15 mouse cellular contexts compared by ENCODE assay signal in the genomic region with DNA sequence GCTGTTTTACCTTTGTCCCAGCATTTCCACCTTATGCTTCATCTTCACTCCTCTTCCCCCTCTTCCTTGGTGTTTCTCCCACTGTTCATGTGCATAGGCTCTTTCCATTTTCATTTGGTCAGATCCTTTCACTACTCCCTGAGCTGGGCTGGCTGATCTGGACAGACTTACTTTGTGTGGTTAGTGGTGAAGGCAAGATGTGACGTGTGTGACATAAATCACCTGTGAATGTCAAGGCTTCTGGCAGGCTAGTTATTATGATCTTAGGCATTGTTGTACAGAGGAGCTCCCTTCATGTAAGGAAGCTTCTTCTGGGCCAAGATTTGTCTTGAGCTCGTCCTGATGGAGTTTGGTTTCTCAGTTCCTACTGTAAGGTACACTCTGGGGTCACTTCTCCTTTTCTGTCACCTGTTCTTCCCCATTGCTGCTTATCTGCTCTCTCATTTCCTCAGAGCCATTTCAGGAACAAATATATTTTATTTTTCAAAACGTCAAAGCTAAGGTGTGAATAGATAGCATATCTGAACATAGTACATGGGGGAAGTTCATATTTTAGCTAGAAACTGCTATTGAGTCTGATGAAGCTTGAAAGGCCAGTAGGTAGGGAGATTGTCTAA. TPM values are rescaled to one million over a fixed set of nuclear protein-coding genes. Genes with fewer than 3 reads are reported as not detected.
DNase-seq lines count a peak whose midpoint lies in the region; ATAC-seq and TF ChIP-seq lines count a peak whose summit lies in the region.
"Had no signal": no experiment of that assay in that cellular context is flagged by ENCODE, and none has a peak within 500 bp of the region (broad histone marks: within the 10 kb centered on the region; RNA-seq: fewer than 3 reads in every experiment).

No protein-coding gene starts in this region.

- no peaks in the 10 kb centered on the region for H3K4me1 ChIP-seq in heart, embryonic 10.5 days
- H3K4me1 ChIP-seq in CH12.LX (ENCODE audit: control insufficient read depth in 1 of 2, insufficient read depth in 2 of 2): peaks cover 8 to 40% of the 10 kb centered on the region in 2 experiments
- H3K4me1 ChIP-seq in hindbrain, embryonic 13.5 days (replicated peaks): no peaks in the 10 kb centered on the region
- H3K4me1 ChIP-seq: forebrain, embryonic 13.5 days; limb, embryonic 15.5 days; midbrain, embryonic 13.5 days; neural tube, embryonic 15.5 days had no signal

- no peak overlapping the region for H3K9ac ChIP-seq in CH12.LX (ENCODE audit: insufficient read depth, low read depth)
- H3K9ac ChIP-seq in hindbrain, embryonic 13.5 days: no peak overlapping the region
- H3K9ac ChIP-seq: forebrain, embryonic 13.5 days; limb, embryonic 15.5 days; midbrain, embryonic 13.5 days; neural tube, embryonic 15.5 days had no signal

- ATAC-seq in hindbrain, embryonic 13.5 days (ENCODE audit: low FRiP score): no peak
- ATAC-seq: forebrain, embryonic 13.5 days; midbrain, embryonic 13.5 days had no signal

- H3K4me2 ChIP-seq in CH12.LX (ENCODE audit: insufficient read depth, low read depth, poor library complexity, severe bottlenecking): no peak overlapping the region
- peak overlapping the region; percentile 66 for H3K4me2 ChIP-seq in myocyte (ENCODE audit: low read depth)
- H3K4me2 ChIP-seq in hindbrain, embryonic 13.5 days: no peak overlapping the region
- H3K4me2 ChIP-seq: forebrain, embryonic 13.5 days; limb, embryonic 15.5 days; midbrain, embryonic 13.5 days; neural tube, embryonic 15.5 days had no signal

- no peak for TF ChIP-seq POLR2A in CH12.LX (IDR thresholded peaks at IDR 0.05; ENCODE audit: low read depth, low read length)
- TF ChIP-seq POLR2A in myocyte (IDR thresholded peaks at IDR 0.05; ENCODE audit: insufficient read length, low read depth): no peak

- no peak overlapping the region for H3K4me3 ChIP-seq in heart, embryonic 10.5 days
- H3K4me3 ChIP-seq in CH12.LX (replicated peaks in 1 of 3; ENCODE audit: low read depth in 2 of 3, low read length in 2 of 3, poor library complexity in 1 of 3) (no peak overlapping the region), myocyte (no peak overlapping the region)
- H3K4me3 ChIP-seq in hindbrain, embryonic 13.5 days: no peak overlapping the region
- H3K4me3 ChIP-seq: forebrain, embryonic 13.5 days; limb, embryonic 15.5 days; midbrain, embryonic 13.5 days; neural tube, embryonic 15.5 days had no signal

- H3ac ChIP-seq in myocyte (ENCODE audit: control insufficient read depth, insufficient read length): no peak overlapping the region

- H3K36me3 ChIP-seq in heart, embryonic 10.5 days: no peaks in the 10 kb centered on the region
- H3K36me3 ChIP-seq in CH12.LX (replicated peaks in 1 of 2; ENCODE audit: control insufficient read depth in 1 of 2, insufficient read depth in 1 of 2, low read length in 1 of 2) (no peaks in the 10 kb centered on the region), myocyte (ENCODE audit: control insufficient read depth, insufficient read depth) (no peaks in the 10 kb centered on the region)
- no peaks in the 10 kb centered on the region for H3K36me3 ChIP-seq in hindbrain, embryonic 13.5 days
- H3K36me3 ChIP-seq: limb, embryonic 15.5 days; midbrain, embryonic 13.5 days; neural tube, embryonic 15.5 days had no signal

- TF ChIP-seq RAD21 in CH12.LX (IDR thresholded peaks at IDR 0.05; ENCODE audit: low read depth, low read length): no peak

- peak; percentile 98 for TF ChIP-seq EP300 in CH12.LX (IDR thresholded peaks at IDR 0.05; ENCODE audit: low read length)

- dilution Hi-C loops in CH12.LX (cut with MboI; ENCODE audit: extremely low pct_ligation_motif_present, extremely low pct_unique_long_range_greater_than_20kb, low sequenced_read_pairs): no loop called here

- H3K27me3 ChIP-seq in heart, embryonic 10.5 days (ENCODE audit: insufficient read depth, poor library complexity, severe bottlenecking): peaks cover 6% of the 10 kb centered on the region; the same call in 1 of the 2 replicates
- H3K27me3 ChIP-seq in CH12.LX (replicated peaks): no peaks in the 10 kb centered on the region
- no peaks in the 10 kb centered on the region for H3K27me3 ChIP-seq in myocyte (ENCODE audit: control insufficient read depth, insufficient read depth, insufficient read length)
- no peaks in the 10 kb centered on the region for H3K27me3 ChIP-seq in hindbrain, embryonic 13.5 days
- H3K27me3 ChIP-seq: forebrain, embryonic 13.5 days; limb, embryonic 15.5 days; midbrain, embryonic 13.5 days; neural tube, embryonic 15.5 days had no signal

- H3K79me2 ChIP-seq in CH12.LX (replicated peaks; ENCODE audit: control insufficient read depth, extremely low read depth, insufficient read depth, poor library complexity, severe bottlenecking) (no peaks in the 10 kb centered on the region), myocyte (ENCODE audit: control insufficient read depth, insufficient read depth) (no peaks in the 10 kb centered on the region)

- no peak overlapping the region for H3K27ac ChIP-seq in heart, embryonic 10.5 days
- H3K27ac ChIP-seq in CH12.LX (ENCODE audit: insufficient read depth, low read depth): no peak overlapping the region
- no peak overlapping the region for H3K27ac ChIP-seq in hindbrain, embryonic 13.5 days
- H3K27ac ChIP-seq: forebrain, embryonic 13.5 days; limb, embryonic 15.5 days; midbrain, embryonic 13.5 days; neural tube, embryonic 15.5 days had no signal

- WGBS in heart, embryonic 10.5 days: 66% methylated on average over 3 of the region's 3 CpGs
- WGBS in hindbrain, embryonic 13.5 days: 78% methylated on average over 3 of the region's 3 CpGs

- no peaks in the 10 kb centered on the region for H3K9me3 ChIP-seq in heart, embryonic 10.5 days
- H3K9me3 ChIP-seq in CH12.LX (replicated peaks; ENCODE audit: low read length): no peaks in the 10 kb centered on the region
- H3K9me3 ChIP-seq in hindbrain, embryonic 13.5 days: no peaks in the 10 kb centered on the region
- H3K9me3 ChIP-seq: forebrain, embryonic 13.5 days; limb, embryonic 15.5 days; midbrain, embryonic 13.5 days; neural tube, embryonic 15.5 days had no signal

- in situ Hi-C loops in CH12.LX (cut with MboI; ENCODE audit: low pct_ligation_motif_present, low pct_unique_long_range_greater_than_20kb, low sequenced_read_pairs): no loop called here

- no peak for TF ChIP-seq CTCF in CH12.LX (conservative IDR thresholded peaks at IDR 0.05 in 1 of 2, IDR thresholded peaks at IDR 0.05 in 1 of 2; ENCODE audit: low read depth in 2 of 2, low read length in 2 of 2)

- peak; percentile 8 for DNase-seq in heart, postnatal 4 days
- DNase-seq in heart, embryonic 10.5 days (ENCODE audit: low spot score): no peak
- peak; percentile 43 for DNase-seq in CH12.LX (ENCODE audit: extremely low read depth)
- peak; percentile 70 for DNase-seq in adrenal gland, postnatal 14 days
- no peak for DNase-seq in right cerebral cortex, adult 2 months (ENCODE audit: low spot score in 2 of 2)
- DNase-seq: thymus, postnatal 36 days had no signal

TF ChIP-seq in CH12.LX, 34 proteins besides CTCF, POLR2A, EP300 and RAD21 (continues in another document):
- 0 out of 2 replicates have a peak, but pooled peaks have one; percentile 47 for TF ChIP-seq TCF12 (IDR thresholded peaks at IDR 0.05; ENCODE audit: low read depth, low read length)

TF ChIP-seq in myocyte, 11 proteins besides CTCF, POLR2A, EP300 and RAD21 (continues in another document):
- TF ChIP-seq USF1 (IDR thresholded peaks at IDR 0.05; ENCODE audit: low read depth): no peak

RNA-seq across cellular contexts. Expression of a gene that starts 2.9 kb away (rescaled TPM):
- under 1 TPM in 1 of 2 experiments, not detected in 1; 0.41 TPM for total RNA-seq in heart, postnatal 4 days (2021)
- not detected in 2 replicates for polyA plus RNA-seq in heart, embryonic 10.5 days (2016; fragmentation: Nextera tagmentation; extraction: Ambion mirVana)
- not detected in 2 replicates for total RNA-seq in CH12.LX (2012; rRNA removed)
- not detected in 2 replicates for total RNA-seq in CH12.LX (2014; rRNA removed)
- polyA plus RNA-seq in CH12.LX (2012; ENCODE audit: insufficient read length, low read depth): not detected in 2 replicates
- 2.0 and 3.5 TPM in 2 replicates for total RNA-seq in adrenal gland, postnatal 14 days (2021)
- not detected for polyA plus RNA-seq in myocyte (2012; fragmentation: generic; extraction: Trizol)
- polyA plus RNA-seq in hindbrain, embryonic 13.5 days (2015; fragmentation: Nextera tagmentation; extraction: Ambion mirVana): not detected in 2 replicates
- total RNA-seq: gastrocnemius, postnatal 25 days; left cerebral cortex, adult 18-20 months had no signal
- polyA plus RNA-seq: embryonic facial prominence, embryonic 11.5 days; forebrain, embryonic 13.5 days; limb, embryonic 15.5 days; midbrain, embryonic 13.5 days; neural tube, embryonic 15.5 days had no signal

RNA-seq across cellular contexts. Expression of a gene that starts 8.1 kb away (rescaled TPM):
- total RNA-seq in heart, postnatal 4 days (2021): under 1 TPM; 0.24 to 0.25 TPM
- not detected in 2 replicates for polyA plus RNA-seq in heart, embryonic 10.5 days (2016; fragmentation: Nextera tagmentation; extraction: Ambion mirVana)
- total RNA-seq in CH12.LX (2012; rRNA removed) (not detected in 2 replicates), CH12.LX (2014; rRNA removed) (not detected in 2 replicates)
- polyA plus RNA-seq in CH12.LX (2012; ENCODE audit: insufficient read length, low read depth) (not detected in 2 replicates), myocyte (2012; fragmentation: generic; extraction: Trizol) (not detected)
- 1.4 and 2.2 TPM in 2 replicates for total RNA-seq in adrenal gland, postnatal 14 days (2021)
- not detected in 2 replicates for polyA plus RNA-seq in hindbrain, embryonic 13.5 days (2015; fragmentation: Nextera tagmentation; extraction: Ambion mirVana)
- total RNA-seq: gastrocnemius, postnatal 25 days; left cerebral cortex, adult 18-20 months had no signal
- polyA plus RNA-seq: embryonic facial prominence, embryonic 11.5 days; forebrain, embryonic 13.5 days; limb, embryonic 15.5 days; midbrain, embryonic 13.5 days; neural tube, embryonic 15.5 days had no signal

RNA-seq across cellular contexts. Expression of a gene that starts 24.1 kb away (rescaled TPM):
- under 1 TPM; 0.52 to 0.70 TPM for total RNA-seq in heart, postnatal 4 days (2021)
- polyA plus RNA-seq in heart, embryonic 10.5 days (2016; fragmentation: Nextera tagmentation; extraction: Ambion mirVana): 3.0 and 4.8 TPM in 2 replicates
- total RNA-seq in CH12.LX (2012; rRNA removed) (not detected in 2 replicates), CH12.LX (2014; rRNA removed) (not detected in 2 replicates)
- polyA plus RNA-seq in CH12.LX (2012; ENCODE audit: insufficient read length, low read depth) (not detected in 2 replicates), myocyte (2012; fragmentation: generic; extraction: Trizol) (6.3 TPM)
- total RNA-seq in adrenal gland, postnatal 14 days (2021): 1.2 and 3.6 TPM in 2 replicates
- polyA plus RNA-seq in hindbrain, embryonic 13.5 days (2015; fragmentation: Nextera tagmentation; extraction: Ambion mirVana): 0.31 and 0.68 TPM in 2 replicates

RNA-seq across cellular contexts. Expression of a gene that starts 37.2 kb away (rescaled TPM):
- not detected for total RNA-seq in heart, postnatal 4 days (2021)
- not detected in 2 replicates for polyA plus RNA-seq in heart, embryonic 10.5 days (2016; fragmentation: Nextera tagmentation; extraction: Ambion mirVana)
- total RNA-seq in CH12.LX (2012; rRNA removed): not detected in 2 replicates
- not detected in 2 replicates for total RNA-seq in CH12.LX (2014; rRNA removed)
- not detected in 2 replicates for polyA plus RNA-seq in CH12.LX (2012; ENCODE audit: insufficient read length, low read depth)
- total RNA-seq in adrenal gland, postnatal 14 days (2021): 1.0 and 1.2 TPM in 2 replicates
- not detected for polyA plus RNA-seq in myocyte (2012; fragmentation: generic; extraction: Trizol)
- polyA plus RNA-seq in hindbrain, embryonic 13.5 days (2015; fragmentation: Nextera tagmentation; extraction: Ambion mirVana): not detected in 2 replicates
- total RNA-seq: gastrocnemius, postnatal 25 days; left cerebral cortex, adult 18-20 months had no signal
- polyA plus RNA-seq: embryonic facial prominence, embryonic 11.5 days; forebrain, embryonic 13.5 days; limb, embryonic 15.5 days; midbrain, embryonic 13.5 days; neural tube, embryonic 15.5 days had no signal

RNA-seq across cellular contexts. Expression of a gene that starts 47.7 kb away (rescaled TPM):
- 100 to 1,000 TPM; 161 to 166 TPM for total RNA-seq in heart, postnatal 4 days (2021)
- 165 and 193 TPM in 2 replicates for polyA plus RNA-seq in heart, embryonic 10.5 days (2016; fragmentation: Nextera tagmentation; extraction: Ambion mirVana)
- total RNA-seq in CH12.LX (2012; rRNA removed) (1.8 and 2.2 TPM in 2 replicates), CH12.LX (2014; rRNA removed) (0.86 and 1.1 TPM in 2 replicates)
- polyA plus RNA-seq in CH12.LX (2012; ENCODE audit: insufficient read length, low read depth) (8.0 and 11.4 TPM in 2 replicates), myocyte (2012; fragmentation: generic; extraction: Trizol) (467 TPM)
- total RNA-seq in adrenal gland, postnatal 14 days (2021): 115 and 117 TPM in 2 replicates
- polyA plus RNA-seq in hindbrain, embryonic 13.5 days (2015; fragmentation: Nextera tagmentation; extraction: Ambion mirVana): 47.5 and 50.1 TPM in 2 replicates

Comparison
In these comparisons a context has a peak if more than half of its experiments do, and no peak if none do; other contexts are left out.
1. DNase-seq: peak in heart, postnatal 4 days (single experiment), CH12.LX (single experiment) and adrenal gland, postnatal 14 days (single experiment); none in heart, embryonic 10.5 days (single experiment) and right cerebral cortex, adult 2 months (0 of 2).